Mouse (Mus musculus): ENCODE measurements around the gene Sec22b. TPM values are rescaled to one million over a fixed set of nuclear protein-coding genes. Genes with fewer than 3 reads are reported as not detected.

Sec22b gene
- 138 and 147 TPM in 2 replicates for polyA plus RNA-seq (2015; fragmentation: Nextera tagmentation; extraction: Ambion mirVana)

- peak within 1 kb of the TSS; percentile 94 for H3K9ac ChIP-seq (replicated peaks; ENCODE audit: low read length)
- peaks cover 19% of the 10 kb centered on the region for H3K4me1 ChIP-seq (ENCODE audit: insufficient read depth, low read length)
- peak; percentile 89 for ATAC-seq (ENCODE audit: low FRiP score, low TSS enrichment)
- H3K4me3 ChIP-seq (ENCODE audit: low read length): peak within 1 kb of the TSS; percentile 92
- no peaks in the 10 kb centered on the region for H3K27me3 ChIP-seq (ENCODE audit: insufficient read depth, low read length)
- 2% methylated on average over 41 of the region's 41 CpGs for WGBS
- H3K36me3 ChIP-seq (ENCODE audit: insufficient read depth, low read length): no peaks in the 10 kb centered on the region
- peak within 1 kb of the TSS; percentile 80 for H3K4me2 ChIP-seq (replicated peaks; ENCODE audit: low read depth, low read length)
- H3K27ac ChIP-seq (ENCODE audit: low read length): 0 out of 2 replicates have a peak within 1 kb of the TSS, but pooled peaks have one; percentile 52
- H3K9me3 ChIP-seq (ENCODE audit: low read length): no peaks in the 10 kb centered on the region
These were observed at the start of gene Sec22b for GRCm38 (mm10) chr3:97900516-97901490. Sec22b (plus strand) TSS chr3:97901190.

- H3K36me3 ChIP-seq (ENCODE audit: insufficient read depth, low read length): no peaks in the 10 kb centered on the region
- no peaks in the 10 kb centered on the region for H3K9me3 ChIP-seq (ENCODE audit: low read length)
- H3K4me2 ChIP-seq (replicated peaks; ENCODE audit: low read depth, low read length): no peak overlapping the region
- no peak overlapping the region for H3K9ac ChIP-seq (replicated peaks; ENCODE audit: low read length)
- H3K27ac ChIP-seq (ENCODE audit: low read length): no peak overlapping the region
- no peak overlapping the region for H3K4me3 ChIP-seq (ENCODE audit: low read length)
- no peak for ATAC-seq (ENCODE audit: low FRiP score, low TSS enrichment)
- WGBS: 88% methylated on average over 2 of the region's 2 CpGs
- H3K27me3 ChIP-seq (ENCODE audit: insufficient read depth, low read length): no peaks in the 10 kb centered on the region
- no peaks in the 10 kb centered on the region for H3K4me1 ChIP-seq (ENCODE audit: insufficient read depth, low read length)
These were observed 49.2 kb upstream of the Sec22b start for GRCm38 (mm10) chr3:97851803-97852202.

- WGBS: 74% methylated on average over 9 of the region's 9 CpGs
- no peak overlapping the region for H3K4me3 ChIP-seq (ENCODE audit: low read length)
- H3K27ac ChIP-seq (ENCODE audit: low read length): no peak overlapping the region
- no peaks in the 10 kb centered on the region for H3K36me3 ChIP-seq (ENCODE audit: insufficient read depth, low read length)
- H3K9me3 ChIP-seq (ENCODE audit: low read length): no peaks in the 10 kb centered on the region
- no peak overlapping the region for H3K9ac ChIP-seq (replicated peaks; ENCODE audit: low read length)
- no peak for ATAC-seq (ENCODE audit: low FRiP score, low TSS enrichment)
- no peaks in the 10 kb centered on the region for H3K4me1 ChIP-seq (ENCODE audit: insufficient read depth, low read length)
- H3K4me2 ChIP-seq (replicated peaks; ENCODE audit: low read depth, low read length): no peak overlapping the region
- no peaks in the 10 kb centered on the region for H3K27me3 ChIP-seq (ENCODE audit: insufficient read depth, low read length)
These were observed 46.2 kb upstream of the Sec22b start for GRCm38 (mm10) chr3:97854575-97855384.

GRCm38 (mm10) chr3:97859400-97859799, 41.6 kb upstream of the Sec22b start:
- Histone ChIP-seq H3K27me3 (ENCODE audit: insufficient read depth, low read length) (no peaks in the 10 kb centered on the region), H3K4me2 (replicated peaks; ENCODE audit: low read depth, low read length) (no peak overlapping the region), H3K4me1 (ENCODE audit: insufficient read depth, low read length) (no peaks in the 10 kb centered on the region), H3K27ac (ENCODE audit: low read length) (no peak overlapping the region), H3K4me3 (ENCODE audit: low read length) (no peak overlapping the region), H3K9me3 (ENCODE audit: low read length) (no peaks in the 10 kb centered on the region), H3K9ac (replicated peaks; ENCODE audit: low read length) (no peak overlapping the region), H3K36me3 (ENCODE audit: insufficient read depth, low read length) (no peaks in the 10 kb centered on the region)
- 68% methylated on average over 1 of the region's 1 CpGs for WGBS
- ATAC-seq (ENCODE audit: low FRiP score, low TSS enrichment): no peak

GRCm38 (mm10) chr3:97860820-97861451, 40.1 kb upstream of the Sec22b start:
- Histone ChIP-seq H3K4me2 (replicated peaks; ENCODE audit: low read depth, low read length) (no peak overlapping the region), H3K9me3 (ENCODE audit: low read length) (no peaks in the 10 kb centered on the region), H3K9ac (replicated peaks; ENCODE audit: low read length) (no peak overlapping the region), H3K27me3 (ENCODE audit: insufficient read depth, low read length) (no peaks in the 10 kb centered on the region), H3K4me3 (ENCODE audit: low read length) (no peak overlapping the region), H3K27ac (ENCODE audit: low read length) (no peak overlapping the region), H3K36me3 (ENCODE audit: insufficient read depth, low read length) (no peaks in the 10 kb centered on the region), H3K4me1 (ENCODE audit: insufficient read depth, low read length) (no peaks in the 10 kb centered on the region)
- no peak for ATAC-seq (ENCODE audit: low FRiP score, low TSS enrichment)
- 93% methylated on average over 7 of the region's 7 CpGs for WGBS

GRCm38 (mm10) chr3:97866696-97867095, 34.3 kb upstream of the Sec22b start:
- H3K4me3 ChIP-seq (ENCODE audit: low read length): no peak overlapping the region
- ATAC-seq (ENCODE audit: low FRiP score, low TSS enrichment): no peak
- H3K36me3 ChIP-seq (ENCODE audit: insufficient read depth, low read length): no peaks in the 10 kb centered on the region
- H3K27me3 ChIP-seq (ENCODE audit: insufficient read depth, low read length): peaks cover 28% of the 10 kb centered on the region
- H3K4me1 ChIP-seq (ENCODE audit: insufficient read depth, low read length): peaks cover 8% of the 10 kb centered on the region; the same call in 1 of the 2 replicates
- H3K9ac ChIP-seq (replicated peaks; ENCODE audit: low read length): no peak overlapping the region
- 60% methylated on average over 4 of the region's 4 CpGs for WGBS
- peak overlapping the region; percentile 78; the same call in 1 of the 2 replicates for H3K4me2 ChIP-seq (replicated peaks; ENCODE audit: low read depth, low read length)
- H3K27ac ChIP-seq (ENCODE audit: low read length): no peak overlapping the region
- no peaks in the 10 kb centered on the region for H3K9me3 ChIP-seq (ENCODE audit: low read length)

GRCm38 (mm10) chr3:97867221-97868023, 33.6 kb upstream of the Sec22b start:
- Histone ChIP-seq H3K4me2 (replicated peaks; ENCODE audit: low read depth, low read length) (peak overlapping the region; percentile 78), H3K27ac (ENCODE audit: low read length) (no peak overlapping the region), H3K9ac (replicated peaks; ENCODE audit: low read length) (peak overlapping the region; percentile 37; the same call in 1 of the 2 replicates), H3K36me3 (ENCODE audit: insufficient read depth, low read length) (no peaks in the 10 kb centered on the region), H3K9me3 (ENCODE audit: low read length) (no peaks in the 10 kb centered on the region), H3K27me3 (ENCODE audit: insufficient read depth, low read length) (peaks cover 28% of the 10 kb centered on the region), H3K4me3 (ENCODE audit: low read length) (peak overlapping the region; percentile 46), H3K4me1 (ENCODE audit: insufficient read depth, low read length) (peaks cover 8% of the 10 kb centered on the region; the same call in 1 of the 2 replicates)
- peak; percentile 59; the same call in 1 of the 2 replicates for ATAC-seq (ENCODE audit: low FRiP score, low TSS enrichment)
- WGBS: 3% methylated on average over 28 of the region's 28 CpGs

- WGBS: 3% methylated on average over 42 of the region's 42 CpGs
- Histone ChIP-seq H3K36me3 (ENCODE audit: insufficient read depth, low read length) (no peaks in the 10 kb centered on the region), H3K27me3 (ENCODE audit: insufficient read depth, low read length) (peaks cover 28% of the 10 kb centered on the region), H3K9ac (replicated peaks; ENCODE audit: low read length) (peak overlapping the region; percentile 37; the same call in 1 of the 2 replicates), H3K4me3 (ENCODE audit: low read length) (peak overlapping the region; percentile 46), H3K9me3 (ENCODE audit: low read length) (no peaks in the 10 kb centered on the region), H3K4me2 (replicated peaks; ENCODE audit: low read depth, low read length) (peak overlapping the region; percentile 78), H3K27ac (ENCODE audit: low read length) (no peak overlapping the region), H3K4me1 (ENCODE audit: insufficient read depth, low read length) (peaks cover 8% of the 10 kb centered on the region; the same call in 1 of the 2 replicates)
- ATAC-seq (ENCODE audit: low FRiP score, low TSS enrichment): peak; percentile 91
These were observed 32.8 kb upstream of the Sec22b start for GRCm38 (mm10) chr3:97868024-97868689.

Measured in kidney, embryonic 16.5 days (tissue).